ENCODE assay signal across 21 mouse cellular contexts in the genomic region with DNA sequence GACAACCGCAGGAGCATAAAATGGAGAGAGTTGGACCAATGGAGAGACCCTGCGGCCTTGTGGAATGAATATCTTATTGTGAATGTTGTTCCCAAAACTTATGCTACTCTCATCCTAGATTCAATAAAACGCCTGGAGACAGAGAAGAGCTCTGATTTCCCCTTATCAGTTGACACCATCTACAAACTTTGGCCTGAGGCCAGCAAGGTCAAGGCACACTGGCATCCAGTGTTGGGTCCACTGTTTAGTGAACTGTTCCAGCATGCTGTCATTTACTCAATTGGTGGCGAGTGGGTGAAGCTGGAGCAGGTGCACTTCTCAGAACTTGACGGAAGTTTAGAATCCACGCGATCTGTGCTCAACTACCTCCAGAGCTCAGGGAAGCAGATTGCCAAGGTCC. TPM values are rescaled to one million over a fixed set of nuclear protein-coding genes. Genes with fewer than 3 reads are reported as not detected.
DNase-seq lines count a peak whose midpoint lies in the region; ATAC-seq and TF ChIP-seq lines count a peak whose summit lies in the region.
"Had no signal": no experiment of that assay in that cellular context is flagged by ENCODE, and none has a peak within 500 bp of the region (broad histone marks: within the 10 kb centered on the region; RNA-seq: fewer than 3 reads in every experiment).

No protein-coding gene starts in this region.

- no peak for ATAC-seq in liver, postnatal 0 days
- no peak for ATAC-seq in midbrain, embryonic 14.5 days (ENCODE audit: low FRiP score, low TSS enrichment)
- ATAC-seq: activated CD4-positive, CD25-positive, alpha-beta regulatory T cell, adult 4 months; forebrain, embryonic 13.5 days; forebrain, embryonic 15.5 days; forebrain, postnatal 0 days; Patski had no signal

- no peak for TF ChIP-seq POLR2A in liver, adult 2 months (IDR thresholded peaks at IDR 0.05; ENCODE audit: extremely low read depth, insufficient read depth, low read length)
- TF ChIP-seq POLR2A in MEL (IDR thresholded peaks at IDR 0.05; ENCODE audit: control insufficient read depth in 1 of 2, insufficient read depth in 1 of 2, low read depth in 1 of 2, low read length in 2 of 2, poor library complexity in 1 of 2) = no peak

- no peak for TF ChIP-seq CTCF in liver, adult 2 months (IDR thresholded peaks at IDR 0.05; ENCODE audit: low read depth, low read length)
- no peak for TF ChIP-seq CTCF in liver, postnatal 0 days (IDR thresholded peaks at IDR 0.05; ENCODE audit: low read depth)
- no peak for TF ChIP-seq CTCF in MEL (IDR thresholded peaks at IDR 0.05 in 2 of 3, conservative IDR thresholded peaks at IDR 0.05 in 1 of 3; ENCODE audit: control insufficient read depth in 1 of 3, insufficient read depth in 1 of 3, low read depth in 2 of 3, low read length in 3 of 3, poor library complexity in 1 of 3, severe bottlenecking in 1 of 3)

- no peak overlapping the region for H3K4me3 ChIP-seq in liver, adult 2 months (ENCODE audit: insufficient read depth, low read depth, low read length)
- no peak overlapping the region for H3K4me3 ChIP-seq in liver, postnatal 0 days (ENCODE audit: low read depth, low read length)
- no peak overlapping the region for H3K4me3 ChIP-seq in MEL (ENCODE audit: control insufficient read depth in 1 of 2, insufficient read depth in 1 of 2, low read depth in 2 of 2, low read length in 2 of 2)
- H3K4me3 ChIP-seq in midbrain, embryonic 14.5 days (replicated peaks; ENCODE audit: low read depth, low read length) = no peak overlapping the region
- H3K4me3 ChIP-seq: embryonic facial prominence, embryonic 10.5 days; embryonic facial prominence, embryonic 12.5 days; forebrain, embryonic 13.5 days; forebrain, embryonic 15.5 days had no signal

- DNase-seq in adrenal gland, postnatal 10 days = peak; percentile 19
- no peak for DNase-seq in adrenal gland, postnatal 4 days (ENCODE audit: low spot score in 2 of 2)
- DNase-seq in heart, adult 11 months = peak; percentile 82
- DNase-seq in heart, adult 8-10 months (ENCODE audit: low spot score) = no peak
- DNase-seq in liver, adult 2 months (ENCODE audit: extremely low read depth, low read depth, low spot score) = peak; percentile 9
- DNase-seq in liver, postnatal 0 days = no peak
- no peak for DNase-seq in MEL (ENCODE audit: low read depth, low spot score)
- DNase-seq in midbrain, embryonic 14.5 days = no peak
- DNase-seq: adrenal gland, adult 8-10 months; cerebellum, adult 11-12 months; cerebellum, adult 2 months; cerebellum, adult 9-10 months; cerebellum, postnatal 10 days; cerebellum, postnatal 25 days; forebrain, postnatal 0 days had no signal

- no peaks in the 10 kb centered on the region; the same call in 1 of the 2 replicates for H3K36me3 ChIP-seq in liver, adult 2 months (ENCODE audit: control insufficient read depth, insufficient read depth, low read length)
- H3K36me3 ChIP-seq in liver, postnatal 0 days (replicated peaks; ENCODE audit: insufficient read depth, low read length) = peaks cover 8% of the 10 kb centered on the region
- H3K36me3 ChIP-seq in MEL (ENCODE audit: control insufficient read depth in 1 of 2, insufficient read depth in 2 of 2, low read length in 2 of 2) = peaks cover 0 to 2% of the 10 kb centered on the region in 2 experiments; a peak in 2 of 4 replicates
- peaks cover 50% of the 10 kb centered on the region for H3K36me3 ChIP-seq in midbrain, embryonic 14.5 days (ENCODE audit: control insufficient read depth, insufficient read depth, low read length)

- no peak for TF ChIP-seq EP300 in liver, postnatal 0 days (IDR thresholded peaks at IDR 0.05; ENCODE audit: low read depth)
- TF ChIP-seq EP300 in MEL (IDR thresholded peaks at IDR 0.05; ENCODE audit: low read depth in 1 of 2, low read length in 2 of 2) = no peak

- no peak overlapping the region for H3K27ac ChIP-seq in liver, adult 2 months (replicated peaks; ENCODE audit: insufficient read depth, low read depth, low read length)
- H3K27ac ChIP-seq in liver, postnatal 0 days (ENCODE audit: low read depth) = no peak overlapping the region
- no peak overlapping the region for H3K27ac ChIP-seq in MEL (ENCODE audit: control insufficient read depth, low read depth, low read length)
- H3K27ac ChIP-seq in midbrain, embryonic 14.5 days (replicated peaks; ENCODE audit: low read depth, low read length) = no peak overlapping the region
- H3K27ac ChIP-seq: embryonic facial prominence, embryonic 10.5 days; embryonic facial prominence, embryonic 12.5 days; forebrain, embryonic 13.5 days; forebrain, embryonic 15.5 days had no signal

- H3K4me1 ChIP-seq in liver, adult 2 months (ENCODE audit: control insufficient read depth, insufficient read depth, low read length) = no peaks in the 10 kb centered on the region
- no peaks in the 10 kb centered on the region for H3K4me1 ChIP-seq in liver, postnatal 0 days (ENCODE audit: insufficient read depth)
- no peaks in the 10 kb centered on the region for H3K4me1 ChIP-seq in MEL (ENCODE audit: control insufficient read depth in 1 of 2, insufficient read depth in 2 of 2, low read length in 2 of 2)
- H3K4me1 ChIP-seq in midbrain, embryonic 14.5 days (ENCODE audit: control insufficient read depth, insufficient read depth, low read length) = no peaks in the 10 kb centered on the region
- H3K4me1 ChIP-seq: embryonic facial prominence, embryonic 12.5 days had no signal

- WGBS in liver, adult 2 months = 74% methylated on average over 7 of the region's 7 CpGs
- 83% methylated on average over 7 of the region's 7 CpGs for WGBS in liver, postnatal 0 days (ENCODE audit: insufficient replicate concordance)
- WGBS in midbrain, embryonic 14.5 days = 92% methylated on average over 7 of the region's 7 CpGs

- no peak overlapping the region for H3K4me2 ChIP-seq in liver, postnatal 0 days (ENCODE audit: low read depth, low read length)
- no peak overlapping the region for H3K4me2 ChIP-seq in midbrain, embryonic 14.5 days (ENCODE audit: low read length)
- H3K4me2 ChIP-seq: embryonic facial prominence, embryonic 12.5 days; forebrain, embryonic 13.5 days; forebrain, embryonic 15.5 days had no signal

- no peak for TF ChIP-seq RAD21 in MEL (IDR thresholded peaks at IDR 0.05; ENCODE audit: low read depth, low read length)

- H3K9ac ChIP-seq in liver, adult 2 months (ENCODE audit: low read depth, low read length) = no peak overlapping the region
- no peak overlapping the region for H3K9ac ChIP-seq in liver, postnatal 0 days (replicated peaks)
- no peak overlapping the region for H3K9ac ChIP-seq in MEL (ENCODE audit: control insufficient read depth, low read depth, low read length, poor library complexity, severe bottlenecking)
- H3K9ac ChIP-seq in midbrain, embryonic 14.5 days (replicated peaks; ENCODE audit: low read length) = no peak overlapping the region
- H3K9ac ChIP-seq: embryonic facial prominence, embryonic 12.5 days; forebrain, embryonic 13.5 days; forebrain, embryonic 15.5 days; forebrain, postnatal 0 days had no signal

- no peaks in the 10 kb centered on the region for H3K79me2 ChIP-seq in liver, adult 2 months (ENCODE audit: control insufficient read depth, insufficient read depth, low read length)
- H3K79me2 ChIP-seq in MEL (ENCODE audit: control insufficient read depth, insufficient read depth, low read length, poor library complexity) = no peaks in the 10 kb centered on the region

- H3K9me3 ChIP-seq in liver, postnatal 0 days (ENCODE audit: low read length) = no peaks in the 10 kb centered on the region
- no peaks in the 10 kb centered on the region for H3K9me3 ChIP-seq in MEL (replicated peaks; ENCODE audit: insufficient read depth, low read length)
- H3K9me3 ChIP-seq in midbrain, embryonic 14.5 days (ENCODE audit: control insufficient read depth, low read length) = no peaks in the 10 kb centered on the region
- H3K9me3 ChIP-seq: embryonic facial prominence, embryonic 10.5 days; embryonic facial prominence, embryonic 12.5 days; forebrain, embryonic 13.5 days; forebrain, embryonic 15.5 days had no signal

- H3K27me3 ChIP-seq in liver, adult 2 months (ENCODE audit: control insufficient read depth, insufficient read depth, low read length) = no peaks in the 10 kb centered on the region
- no peaks in the 10 kb centered on the region for H3K27me3 ChIP-seq in liver, postnatal 0 days (ENCODE audit: insufficient read depth, low read length)
- no peaks in the 10 kb centered on the region for H3K27me3 ChIP-seq in MEL (ENCODE audit: control insufficient read depth in 1 of 2, insufficient read depth in 2 of 2, low read length in 2 of 2)
- H3K27me3 ChIP-seq in midbrain, embryonic 14.5 days (ENCODE audit: control insufficient read depth, insufficient read depth, low read length) = no peaks in the 10 kb centered on the region
- H3K27me3 ChIP-seq: embryonic facial prominence, embryonic 12.5 days; forebrain, embryonic 13.5 days; forebrain, embryonic 15.5 days; Patski had no signal

TF ChIP-seq in MEL, 35 proteins besides CTCF, POLR2A, EP300 and RAD21:
- TF ChIP-seq MAFK (IDR thresholded peaks at IDR 0.05; ENCODE audit: borderline replicate concordance, low read depth, low read length) (no peak), POLR2AphosphoS2 (IDR thresholded peaks at IDR 0.05; ENCODE audit: low read length) (no peak), GATA1 (IDR thresholded peaks at IDR 0.05; ENCODE audit: low read depth, low read length) (0 out of 2 replicates have a peak, but pooled peaks have one; percentile 22)

RNA-seq across cellular contexts. Expression of gene Sacs, which starts 53.6 kb away (rescaled TPM):
- total RNA-seq in adrenal gland, postnatal 10 days (2021) = 10 to 100 TPM in 1 of 2 experiments, 1 to 10 TPM in 1; 8.6 to 15.4 TPM
- 10 to 100 TPM; 12.6 to 12.9 TPM for total RNA-seq in adrenal gland, postnatal 4 days (2021)
- total RNA-seq in heart, adult 8-10 months (2022) = 10 to 100 TPM; 21.1 to 33.7 (median 25.7) TPM
- 1.8 and 2.1 TPM in 2 replicates for total RNA-seq in liver, adult 2 months (2014; rRNA removed)
- polyA plus RNA-seq in liver, adult 2 months (2012; rRNA removed) = 0.06 and 0.10 TPM in 2 replicates
- polyA plus RNA-seq in liver, postnatal 0 days (2015; fragmentation: Nextera tagmentation; extraction: Ambion mirVana) = 0.33 and 0.43 TPM in 2 replicates
- 12.1 and 12.9 TPM in 2 replicates for total RNA-seq in MEL (2012; rRNA removed)
- polyA plus RNA-seq in MEL (2012; ENCODE audit: insufficient read depth in 1 of 2, insufficient read length in 2 of 2, low read depth in 1 of 2, low replicate concordance in 2 of 2, missing spikeins in 1 of 2) = 10 to 100 TPM; 10.9 to 32.0 TPM
- polyA plus RNA-seq in midbrain, embryonic 14.5 days (2014; fragmentation: Nextera tagmentation; extraction: Ambion mirVana) = 12.5 and 16.3 TPM in 2 replicates

Comparison
In these comparisons a context has a peak if more than half of its experiments do, and no peak if none do; other contexts are left out.
1. DNase-seq: peak in adrenal gland, postnatal 10 days (single experiment), heart, adult 11 months (single experiment) and liver, adult 2 months (single experiment); none in adrenal gland, postnatal 4 days (0 of 2), heart, adult 8-10 months (single experiment), liver, postnatal 0 days (single experiment), MEL (single experiment) and midbrain, embryonic 14.5 days (single experiment).